Mouse (Mus musculus) bone marrow, adult 2 months (tissue): ENCODE results near the gene Vcl.

Experiments
- CTCF ChIP-seq: fragments of 200-500 bp; IDR thresholded peaks from 2 replicates; pipeline ENCODE4 v1.5.1; 2011; ENCODE audit warnings: low read length, control low read depth; ENCODE audit not compliant: control insufficient read depth, insufficient read depth
- POLR2A ChIP-seq: fragments of 200-500 bp; IDR thresholded peaks from 2 replicates; pipeline ENCODE4 v1.6.1; 2011; ENCODE audit warnings: low read depth, mild to moderate bottlenecking, control low read depth, low read length, borderline replicate concordance; ENCODE audit not compliant: control insufficient read depth

DNA sequence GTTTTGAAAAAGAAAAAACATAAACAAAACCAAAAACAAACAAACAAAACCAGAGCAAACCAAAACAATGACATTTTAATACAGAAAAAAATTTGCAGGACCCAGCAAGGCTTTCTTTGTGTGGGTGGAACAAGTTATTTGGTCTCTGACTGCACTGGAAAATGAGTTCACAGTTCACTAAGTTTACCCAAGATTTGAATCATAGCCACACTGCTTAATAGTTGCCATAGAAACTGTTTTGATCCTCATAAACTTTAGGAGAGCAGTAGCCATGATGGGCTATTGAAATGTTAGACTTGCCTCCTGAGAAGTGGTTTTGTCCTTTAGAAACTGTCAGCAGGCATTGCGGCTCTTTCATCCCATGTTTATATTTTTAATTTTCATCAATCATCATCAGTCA, 39.9 kb downstream of the Vcl start:
- TF ChIP-seq POLR2A (no peak), CTCF (no peak)
